ENCODE assay signal across 18 mouse cellular contexts in the genomic region with DNA sequence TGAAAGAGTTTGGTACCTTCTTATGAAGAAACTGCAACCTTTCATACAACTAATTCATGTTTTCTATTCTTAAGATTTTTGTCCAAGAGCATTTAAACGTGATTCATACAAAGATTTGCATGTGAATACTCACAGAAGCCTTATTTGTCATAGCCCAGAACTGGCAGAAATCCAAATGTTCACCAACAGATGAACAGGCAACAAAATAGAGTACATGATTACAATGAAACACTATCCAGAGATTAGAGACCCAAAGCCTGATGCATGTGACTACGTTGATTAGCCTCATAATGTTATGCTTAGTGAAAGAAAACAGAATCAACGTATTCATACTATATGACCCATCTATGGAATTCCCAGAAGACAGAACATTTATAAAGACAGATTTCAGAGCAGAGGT.
"Had no signal": no experiment of that assay in that cellular context is flagged by ENCODE, and none has a peak within 500 bp of the region (broad histone marks: within the 10 kb centered on the region; RNA-seq: fewer than 3 reads in every experiment).

No protein-coding gene starts in this region.

- H3K4me1 ChIP-seq: midbrain, embryonic 12.5 days; midbrain, embryonic 15.5 days; neural tube, embryonic 13.5 days; neural tube, embryonic 15.5 days had no signal

- H3K4me3 ChIP-seq: midbrain, embryonic 10.5 days; midbrain, embryonic 12.5 days; midbrain, embryonic 15.5 days; myocyte; neural tube, embryonic 13.5 days; neural tube, embryonic 15.5 days had no signal

- H3K36me3 ChIP-seq: midbrain, embryonic 10.5 days; midbrain, embryonic 12.5 days; midbrain, embryonic 15.5 days; neural tube, embryonic 13.5 days; neural tube, embryonic 15.5 days had no signal

- H3K9me3 ChIP-seq: midbrain, embryonic 10.5 days; midbrain, embryonic 12.5 days; midbrain, embryonic 15.5 days; neural tube, embryonic 13.5 days; neural tube, embryonic 15.5 days had no signal

- H3K27ac ChIP-seq: midbrain, embryonic 10.5 days; midbrain, embryonic 12.5 days; midbrain, embryonic 15.5 days; neural tube, embryonic 13.5 days; neural tube, embryonic 15.5 days had no signal

- ATAC-seq: midbrain, embryonic 15.5 days had no signal

- H3K4me2 ChIP-seq: lung, embryonic 14.5 days; midbrain, embryonic 12.5 days; midbrain, embryonic 15.5 days; neural tube, embryonic 13.5 days; neural tube, embryonic 15.5 days had no signal

- H3K27me3 ChIP-seq: midbrain, embryonic 12.5 days; midbrain, embryonic 15.5 days; neural tube, embryonic 13.5 days; neural tube, embryonic 15.5 days had no signal

- DNase-seq: lung, adult 18-20 months; lung, embryonic 14.5 days; lung, postnatal 10 days; lung, postnatal 4 days; retina, postnatal 1 day; right cerebral cortex, adult 18-20 months; right cerebral cortex, postnatal 25 days; right cerebral cortex, postnatal 4 days; spleen, adult 18-20 months; thymus, adult 18-20 months; thymus, postnatal 14 days; thymus, postnatal 36 days had no signal

- H3K9ac ChIP-seq: lung, embryonic 14.5 days; midbrain, embryonic 12.5 days; midbrain, embryonic 15.5 days; neural tube, embryonic 13.5 days; neural tube, embryonic 15.5 days had no signal
